ENCODE assay signal across 9 mouse cellular contexts in the genomic region with DNA sequence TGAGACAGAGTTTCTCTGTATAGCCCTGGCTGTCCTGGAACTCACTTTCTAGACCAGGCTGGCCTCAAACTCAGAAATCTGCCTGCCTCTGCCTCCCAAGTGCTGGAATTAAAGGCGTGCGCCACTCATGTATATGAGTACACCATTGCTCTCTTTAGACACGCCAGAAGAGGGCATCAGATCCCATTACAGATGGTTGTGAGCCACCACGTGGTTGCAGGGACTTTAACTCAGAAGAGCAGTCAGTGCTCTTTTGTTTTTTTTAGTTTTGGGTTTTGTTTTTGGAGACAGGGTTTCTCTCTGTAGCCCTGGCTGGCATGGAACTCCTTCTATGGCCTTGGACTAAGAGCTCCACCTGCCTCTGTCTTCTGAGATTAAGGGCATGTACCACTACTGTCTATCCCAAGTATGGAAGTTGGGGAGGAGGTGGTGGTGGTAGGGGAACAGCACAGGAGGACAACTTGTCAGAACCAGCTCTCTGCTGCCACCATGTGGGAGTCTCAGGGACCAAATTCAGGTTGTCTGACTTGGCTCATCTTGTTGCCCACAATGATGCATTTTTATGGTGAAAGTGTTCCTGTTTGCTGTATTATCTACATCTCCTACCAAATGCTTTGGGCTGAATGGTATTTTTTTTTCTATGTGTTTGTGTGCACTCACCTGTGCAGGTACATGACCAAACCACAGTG. TPM values are rescaled to one million over a fixed set of nuclear protein-coding genes. Genes with fewer than 3 reads are reported as not detected.
DNase-seq lines count a peak whose midpoint lies in the region; ATAC-seq and TF ChIP-seq lines count a peak whose summit lies in the region.
"Had no signal": no experiment of that assay in that cellular context is flagged by ENCODE, and none has a peak within 500 bp of the region (broad histone marks: within the 10 kb centered on the region; RNA-seq: fewer than 3 reads in every experiment).

No protein-coding gene starts in this region.

- H3K27me3 ChIP-seq in hindbrain, embryonic 13.5 days: no peaks in the 10 kb centered on the region
- H3K27me3 ChIP-seq in liver, adult 2 months (ENCODE audit: control insufficient read depth, insufficient read depth, low read length): no peaks in the 10 kb centered on the region
- H3K27me3 ChIP-seq: neural tube, embryonic 13.5 days had no signal

- peaks cover 4% of the 10 kb centered on the region; the same call in 1 of the 2 replicates for H3K79me2 ChIP-seq in liver, adult 2 months (ENCODE audit: control insufficient read depth, insufficient read depth, low read length)

- 0 out of 2 replicates have a peak, but pooled peaks cover 5% of the 10 kb centered on the region for H3K36me3 ChIP-seq in hindbrain, embryonic 13.5 days
- H3K36me3 ChIP-seq in liver, adult 2 months (ENCODE audit: control insufficient read depth, insufficient read depth, low read length): no peaks in the 10 kb centered on the region

- no peak for ATAC-seq in hindbrain, embryonic 13.5 days (ENCODE audit: low FRiP score)

- no peak overlapping the region for H3K4me3 ChIP-seq in embryonic fibroblast, embryonic 13.5 days (ENCODE audit: insufficient read depth, low read length)
- no peak overlapping the region for H3K4me3 ChIP-seq in hindbrain, embryonic 13.5 days
- no peak overlapping the region for H3K4me3 ChIP-seq in liver, adult 2 months (ENCODE audit: insufficient read depth, low read depth, low read length)
- H3K4me3 ChIP-seq in olfactory bulb, adult 2 months (ENCODE audit: insufficient read depth, low read depth, low read length): no peak overlapping the region
- H3K4me3 ChIP-seq: neural tube, embryonic 13.5 days had no signal

- peaks cover 2% of the 10 kb centered on the region; the same call in 1 of the 2 replicates for H3K4me1 ChIP-seq in embryonic fibroblast, embryonic 13.5 days (ENCODE audit: control insufficient read depth, insufficient read depth, low read length)
- H3K4me1 ChIP-seq in hindbrain, embryonic 13.5 days (replicated peaks): peaks cover 25% of the 10 kb centered on the region
- peaks cover 8% of the 10 kb centered on the region; the same call in 1 of the 2 replicates for H3K4me1 ChIP-seq in liver, adult 2 months (ENCODE audit: control insufficient read depth, insufficient read depth, low read length)
- peaks cover 11% of the 10 kb centered on the region for H3K4me1 ChIP-seq in olfactory bulb, adult 2 months (ENCODE audit: control insufficient read depth, insufficient read depth, low read length)

- H3K27ac ChIP-seq in embryonic fibroblast, embryonic 13.5 days (ENCODE audit: insufficient read depth, low read length): no peak overlapping the region
- H3K27ac ChIP-seq in hindbrain, embryonic 13.5 days: 0 out of 2 replicates have a peak overlapping the region, but pooled peaks have one; percentile 1
- no peak overlapping the region for H3K27ac ChIP-seq in liver, adult 2 months (replicated peaks; ENCODE audit: insufficient read depth, low read depth, low read length)
- no peak overlapping the region for H3K27ac ChIP-seq in olfactory bulb, adult 2 months (ENCODE audit: insufficient read depth, low read depth, low read length)

- DNase-seq in layer of hippocampus, adult 11-12 months (ENCODE audit: low spot score): peak; percentile 83
- no peak for DNase-seq in layer of hippocampus, adult 9-10 months (ENCODE audit: low spot score)
- DNase-seq in adrenal gland, postnatal 36 days: peak; percentile 83 to 90
- DNase-seq in liver, adult 2 months (ENCODE audit: extremely low read depth, low read depth, low spot score): peak; percentile 72
- peak; percentile 54 for DNase-seq in testis, postnatal 14 days (ENCODE audit: low spot score)

- H3K4me2 ChIP-seq in hindbrain, embryonic 13.5 days: no peak overlapping the region
- H3K4me2 ChIP-seq: neural tube, embryonic 13.5 days had no signal

- no peaks in the 10 kb centered on the region for H3K9me3 ChIP-seq in hindbrain, embryonic 13.5 days
- H3K9me3 ChIP-seq: neural tube, embryonic 13.5 days had no signal

- TF ChIP-seq CTCF in embryonic fibroblast, embryonic 13.5 days (IDR thresholded peaks at IDR 0.05; ENCODE audit: borderline replicate concordance, insufficient read depth, low read length): peak; percentile 58; the same call in 1 of the 2 replicates
- TF ChIP-seq CTCF in liver, adult 2 months (IDR thresholded peaks at IDR 0.05; ENCODE audit: low read depth, low read length): peak; percentile 87
- TF ChIP-seq CTCF in olfactory bulb, adult 2 months (IDR thresholded peaks at IDR 0.05; ENCODE audit: insufficient read depth, low read depth, low read length): 0 out of 2 replicates have a peak, but pooled peaks have one; percentile 26

- no peak overlapping the region for H3K9ac ChIP-seq in hindbrain, embryonic 13.5 days
- no peak overlapping the region for H3K9ac ChIP-seq in liver, adult 2 months (ENCODE audit: low read depth, low read length)

- WGBS in hindbrain, embryonic 13.5 days: 72% methylated on average over 4 of the region's 4 CpGs
- WGBS in liver, adult 2 months: 53% methylated on average over 4 of the region's 4 CpGs
- WGBS in olfactory bulb, adult 2 months: 55% methylated on average over 4 of the region's 4 CpGs

- TF ChIP-seq POLR2A in embryonic fibroblast, embryonic 13.5 days (IDR thresholded peaks at IDR 0.05; ENCODE audit: low read depth, low read length): 0 out of 2 replicates have a peak, but pooled peaks have one; percentile 36
- TF ChIP-seq POLR2A in liver, adult 2 months (IDR thresholded peaks at IDR 0.05; ENCODE audit: extremely low read depth, insufficient read depth, low read length): no peak
- TF ChIP-seq POLR2A in olfactory bulb, adult 2 months (IDR thresholded peaks at IDR 0.05; ENCODE audit: insufficient read depth, low read depth, low read length): no peak

RNA-seq across cellular contexts. Expression of gene Zfp553, which starts 4.1 kb away (rescaled TPM):
- total RNA-seq in adrenal gland, postnatal 36 days (2021): 10 to 100 TPM; 10.1 to 11.9 TPM
- polyA plus RNA-seq in embryonic fibroblast, embryonic 13.5 days (2011; ENCODE audit: insufficient read length, low read depth, missing spikeins): 11.0 and 12.4 TPM in 2 replicates
- polyA plus RNA-seq in hindbrain, embryonic 13.5 days (2015; fragmentation: Nextera tagmentation; extraction: Ambion mirVana): 58.8 and 61.9 TPM in 2 replicates
- 2.3 and 2.9 TPM in 2 replicates for total RNA-seq in liver, adult 2 months (2014; rRNA removed)
- 3.5 and 4.5 TPM in 2 replicates for polyA plus RNA-seq in liver, adult 2 months (2012; rRNA removed)
- polyA plus RNA-seq in olfactory bulb, adult 2 months (2012; ENCODE audit: insufficient read depth, insufficient read length, low replicate concordance, missing spikeins): not detected in 2 replicates

RNA-seq across cellular contexts. Expression of gene Sept1, which starts 4.2 kb away (rescaled TPM):
- 1 to 10 TPM; 5.6 to 7.9 TPM for total RNA-seq in adrenal gland, postnatal 36 days (2021)
- polyA plus RNA-seq in embryonic fibroblast, embryonic 13.5 days (2011; ENCODE audit: insufficient read length, low read depth, missing spikeins): 3.9 and 4.2 TPM in 2 replicates
- 21.8 and 23.1 TPM in 2 replicates for polyA plus RNA-seq in hindbrain, embryonic 13.5 days (2015; fragmentation: Nextera tagmentation; extraction: Ambion mirVana)
- total RNA-seq in liver, adult 2 months (2014; rRNA removed): 1.4 and 1.5 TPM in 2 replicates
- polyA plus RNA-seq in liver, adult 2 months (2012; rRNA removed): 3.5 and 4.0 TPM in 2 replicates
- 2,394 TPM in 1 of 2 replicates, not detected in the other for polyA plus RNA-seq in olfactory bulb, adult 2 months (2012; ENCODE audit: insufficient read depth, insufficient read length, low replicate concordance, missing spikeins)

RNA-seq across cellular contexts. Expression of gene Zfp771, which starts 15.3 kb away (rescaled TPM):
- 10 to 100 TPM; 28.0 to 34.2 TPM for total RNA-seq in adrenal gland, postnatal 36 days (2021)
- polyA plus RNA-seq in embryonic fibroblast, embryonic 13.5 days (2011; ENCODE audit: insufficient read length, low read depth, missing spikeins): 21.3 and 24.3 TPM in 2 replicates
- polyA plus RNA-seq in hindbrain, embryonic 13.5 days (2015; fragmentation: Nextera tagmentation; extraction: Ambion mirVana): 54.4 and 57.4 TPM in 2 replicates
- 19.6 and 30.1 TPM in 2 replicates for total RNA-seq in liver, adult 2 months (2014; rRNA removed)
- 52.8 and 57.7 TPM in 2 replicates for polyA plus RNA-seq in liver, adult 2 months (2012; rRNA removed)
- not detected in 2 replicates for polyA plus RNA-seq in olfactory bulb, adult 2 months (2012; ENCODE audit: insufficient read depth, insufficient read length, low replicate concordance, missing spikeins)

RNA-seq across cellular contexts. Expression of gene Mylpf, which starts 20.1 kb away (rescaled TPM):
- total RNA-seq in adrenal gland, postnatal 36 days (2021): 1 to 10 TPM; 1.9 to 2.7 TPM
- 1.4 and 1.7 TPM in 2 replicates for polyA plus RNA-seq in embryonic fibroblast, embryonic 13.5 days (2011; ENCODE audit: insufficient read length, low read depth, missing spikeins)
- 11.0 and 15.5 TPM in 2 replicates for polyA plus RNA-seq in hindbrain, embryonic 13.5 days (2015; fragmentation: Nextera tagmentation; extraction: Ambion mirVana)
- total RNA-seq in liver, adult 2 months (2014; rRNA removed): 1.5 and 8.6 TPM in 2 replicates
- 0.71 and 0.93 TPM in 2 replicates for polyA plus RNA-seq in liver, adult 2 months (2012; rRNA removed)
- not detected in 2 replicates for polyA plus RNA-seq in olfactory bulb, adult 2 months (2012; ENCODE audit: insufficient read depth, insufficient read length, low replicate concordance, missing spikeins)

RNA-seq across cellular contexts. Expression of gene Tbc1d10b, which starts 20.5 kb away (rescaled TPM):
- 10 to 100 TPM; 40.7 to 48.4 TPM for total RNA-seq in adrenal gland, postnatal 36 days (2021)
- polyA plus RNA-seq in embryonic fibroblast, embryonic 13.5 days (2011; ENCODE audit: insufficient read length, low read depth, missing spikeins): 37.0 and 37.5 TPM in 2 replicates
- 28.0 and 31.3 TPM in 2 replicates for polyA plus RNA-seq in hindbrain, embryonic 13.5 days (2015; fragmentation: Nextera tagmentation; extraction: Ambion mirVana)
- total RNA-seq in liver, adult 2 months (2014; rRNA removed): 5.3 and 7.0 TPM in 2 replicates
- 7.3 and 9.5 TPM in 2 replicates for polyA plus RNA-seq in liver, adult 2 months (2012; rRNA removed)
- polyA plus RNA-seq in olfactory bulb, adult 2 months (2012; ENCODE audit: insufficient read depth, insufficient read length, low replicate concordance, missing spikeins): not detected in 2 replicates

Comparison
In these comparisons a context has a peak if more than half of its experiments do, and no peak if none do; other contexts are left out.
1. CTCF ChIP-seq: peak in every context shown above with its lines; median percentile 87 in liver, adult 2 months; 58 in embryonic fibroblast, embryonic 13.5 days; 26 in olfactory bulb, adult 2 months.
2. RNA of gene Zfp771, which starts 15.3 kb away (polyA plus RNA-seq): 54.4 to 57.4 TPM in hindbrain, embryonic 13.5 days, 52.8 to 57.7 TPM in liver, adult 2 months and 21.3 to 24.3 TPM in embryonic fibroblast, embryonic 13.5 days; not detected in olfactory bulb, adult 2 months; every median in the first group is over 10 times any median in the second.